Mouse (Mus musculus) CH12.LX (cell line): ENCODE data around the gene Plekhh3. TPM values are rescaled to one million over a fixed set of nuclear protein-coding genes. Genes with fewer than 3 reads are reported as not detected.

Experiments used
- DNase-seq: peaks from one replicate; pipeline ENCODE4 v3.0.0-alpha.2; 2013; ENCODE audit errors: extremely low read depth
- H3K27ac ChIP-seq: 2 replicates; pipeline ENCODE4 v1.5.1; 2012; ENCODE audit warnings: low read depth, mild to moderate bottlenecking, control low read depth, moderate library complexity; ENCODE audit not compliant: insufficient read depth
- H3K27me3 ChIP-seq: replicated peaks from 2 replicates; pipeline ENCODE3; 2012; ENCODE audit warnings: inconsistent platforms
- H3K36me3 ChIP-seq, 2 experiments: replicated peaks in 1 of 2; 2 replicates each; pipeline versions ENCODE3 to v1.6.1; 2012; ENCODE audit warnings: inconsistent platforms in 1 of 2, low read length in 1 of 2, mild to moderate bottlenecking in 1 of 2, mixed read lengths in 1 of 2, moderate library complexity in 1 of 2; ENCODE audit not compliant: control insufficient read depth in 1 of 2, insufficient read depth in 1 of 2
- H3K4me1 ChIP-seq, 2 experiments: 2 replicates each; pipeline ENCODE4 v1.6.1; 2012; ENCODE audit warnings: inconsistent platforms in 1 of 2, moderate library complexity in 1 of 2; ENCODE audit not compliant: insufficient read depth in 2 of 2, control insufficient read depth in 1 of 2
- H3K4me2 ChIP-seq: 2 replicates; pipeline ENCODE4 v1.6.1; 2012; ENCODE audit warnings: low read depth, mild to moderate bottlenecking, control low read depth; ENCODE audit not compliant: poor library complexity, insufficient read depth, severe bottlenecking
- H3K4me3 ChIP-seq, 3 experiments: fragments of 150-350 bp in 1 of 3; sonication (generic) in 1 of 3; replicated peaks in 1 of 3; 2 replicates each; pipeline versions ENCODE3 to v1.5.1; 2011 to 2012; ENCODE audit warnings: low read depth in 2 of 3, low read length in 2 of 3, mild to moderate bottlenecking in 2 of 3, moderate library complexity in 2 of 3, control low read depth in 1 of 3, improper control_type of control experiment in 1 of 3, inconsistent platforms in 1 of 3, mixed read lengths in 1 of 3; ENCODE audit not compliant: poor library complexity in 1 of 3
- H3K79me2 ChIP-seq: replicated peaks from 2 replicates; pipeline ENCODE4 v1.6.1; 2012; ENCODE audit warnings: mild to moderate bottlenecking, moderate library complexity; ENCODE audit not compliant: control insufficient read depth, poor library complexity, insufficient read depth, severe bottlenecking; ENCODE audit errors: extremely low read depth
- H3K9ac ChIP-seq: 2 replicates; pipeline ENCODE4 v1.6.1; 2012; ENCODE audit warnings: low read depth, mild to moderate bottlenecking, control low read depth, moderate library complexity; ENCODE audit not compliant: insufficient read depth
- H3K9me3 ChIP-seq: replicated peaks from 2 replicates; pipeline ENCODE3; 2012; ENCODE audit warnings: low read length, inconsistent platforms, mixed read lengths
- CTCF ChIP-seq, 2 experiments: IDR thresholded peaks in 1 of 2; conservative IDR thresholded peaks in 1 of 2; 2 replicates each; pipeline ENCODE4 v1.5.1; 2011 to 2012; ENCODE audit warnings: low read depth in 2 of 2, low read length in 2 of 2, improper control_type of control experiment in 1 of 2, inconsistent platforms in 1 of 2, mild to moderate bottlenecking in 1 of 2, moderate library complexity in 1 of 2
- E2F4 ChIP-seq: IDR thresholded peaks from 2 replicates; pipeline ENCODE4 v1.6.1; 2011; ENCODE audit warnings: low read depth, low read length, improper control_type of control experiment; ENCODE audit not compliant: insufficient replicate concordance
- KAT2A ChIP-seq: IDR thresholded peaks from 2 replicates; pipeline ENCODE4 v1.6.1; 2012; ENCODE audit warnings: low read length, improper control_type of control experiment, inconsistent platforms; ENCODE audit not compliant: insufficient replicate concordance
- MEF2A ChIP-seq: IDR thresholded peaks from 2 replicates; pipeline ENCODE4 v1.6.1; 2014; ENCODE audit warnings: low read depth, mild to moderate bottlenecking, inconsistent platforms, low read length, improper control_type of control experiment, borderline replicate concordance
- RCOR1 ChIP-seq: conservative IDR thresholded peaks from 2 replicates; pipeline ENCODE4 v1.6.1; 2012; ENCODE audit warnings: low read depth, mild to moderate bottlenecking, inconsistent platforms, low read length, improper control_type of control experiment
- SMC3 ChIP-seq: IDR thresholded peaks from 2 replicates; pipeline ENCODE4 v1.6.1; 2011; ENCODE audit warnings: low read depth, low read length, improper control_type of control experiment
- TBP ChIP-seq: conservative IDR thresholded peaks from 2 replicates; pipeline ENCODE4 v1.6.1; 2011; ENCODE audit warnings: low read depth, low read length, improper control_type of control experiment
- TCF12 ChIP-seq: IDR thresholded peaks from 2 replicates; pipeline ENCODE4 v1.6.1; 2014; ENCODE audit warnings: low read depth, mild to moderate bottlenecking, inconsistent platforms, low read length, improper control_type of control experiment
- USF2 ChIP-seq: conservative IDR thresholded peaks from 2 replicates; pipeline ENCODE4 v1.6.1; 2011; ENCODE audit warnings: low read depth, low read length, improper control_type of control experiment
- ZC3H11A ChIP-seq: IDR thresholded peaks from 2 replicates; pipeline ENCODE4 v1.6.1; 2012; ENCODE audit warnings: low read depth, mild to moderate bottlenecking, inconsistent platforms, low read length, improper control_type of control experiment
- ZMIZ1 ChIP-seq: IDR thresholded peaks from 2 replicates; pipeline ENCODE4 v1.6.1; 2012; ENCODE audit warnings: low read depth, mild to moderate bottlenecking, inconsistent platforms, low read length, improper control_type of control experiment
- ZNF384 ChIP-seq: IDR thresholded peaks from 2 replicates; pipeline ENCODE4 v1.6.1; 2012; ENCODE audit warnings: low read depth, low read length, improper control_type of control experiment, inconsistent platforms
- dilution Hi-C: fragments of 300-500 bp; cut with MboI; formaldehyde crosslinking; loops from 2 replicates; pipeline ENCODE4 v1.14.3; 2020; ENCODE audit warnings: low sequenced_read_pairs; ENCODE audit not compliant: extremely low pct_unique_long_range_greater_than_20kb, extremely low pct_ligation_motif_present
- in situ Hi-C: fragments of 300-500 bp; cut with MboI; formaldehyde crosslinking; loops from 3 replicates; pipeline ENCODE4 v1.14.3; 2019; ENCODE audit warnings: low sequenced_read_pairs, low pct_ligation_motif_present, low pct_unique_long_range_greater_than_20kb, mixed read lengths
- polyA plus RNA-seq: library from polyadenylated mRNA; unstranded; fragments of >175 nt; gene quantifications from 2 replicates; pipeline ENCODE4 v1.2.1, GENCODE M21; 2012; ENCODE audit warnings: low read depth; ENCODE audit not compliant: insufficient read length
- total RNA-seq, 2 experiments: library from RNA; depleted of rRNA; stranded (reverse); fragments of 300-350 nt in 1 of 2; fragments of >200 nt in 1 of 2; gene quantifications; 2 replicates each; pipeline ENCODE4 v1.2.3; 2012 to 2014

The Plekhh3 gene
- total and polyA plus RNA-seq, 3 experiments, result 2.9 to 20.3 (median 5.0) TPM

DNA sequence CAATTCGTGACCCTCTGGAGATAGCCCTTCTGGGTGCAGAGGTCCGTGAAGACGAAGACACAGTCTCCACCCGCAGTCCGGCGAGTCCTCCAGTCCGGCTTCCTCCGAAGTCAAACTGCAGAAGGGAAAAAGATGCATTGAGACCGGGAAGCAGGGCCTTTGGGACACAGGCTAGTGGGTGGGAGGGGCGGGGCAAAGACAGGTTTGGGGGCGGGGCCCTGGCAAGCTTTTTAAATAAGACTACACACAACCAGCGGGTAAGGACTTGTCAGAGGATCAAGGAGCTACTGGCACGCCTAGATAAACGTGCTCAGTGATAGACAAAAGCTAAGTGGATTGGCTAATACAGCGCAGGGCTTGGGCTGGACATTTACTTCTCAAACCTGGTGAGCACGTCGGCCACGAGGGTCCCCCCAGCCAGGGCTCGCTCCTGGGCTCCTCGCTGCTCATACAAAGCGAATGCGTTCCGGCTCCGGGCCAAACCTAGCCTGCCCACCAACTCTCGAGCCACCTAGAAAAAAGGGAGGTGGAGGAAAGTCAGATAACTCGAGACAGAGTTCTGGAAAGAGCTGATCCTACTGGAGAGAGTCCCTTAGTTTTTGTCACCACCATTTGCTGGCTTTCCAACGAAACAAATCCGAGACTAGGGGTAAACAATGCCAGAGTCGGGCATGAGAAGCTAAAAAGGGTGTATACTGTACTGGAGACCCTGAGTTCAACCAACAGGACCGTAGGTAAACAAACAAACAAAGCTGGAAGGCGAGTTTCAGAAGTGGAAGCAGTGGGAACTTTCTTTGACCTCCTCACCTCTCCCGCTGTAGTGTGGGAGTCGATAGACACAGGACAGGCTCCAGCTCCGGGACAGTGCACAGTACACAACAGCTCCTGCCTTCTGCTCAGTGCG, 6.2 kb downstream of the Plekhh3 start:
- in situ Hi-C loops, result no loop called here
- Histone ChIP-seq H3K9me3 (no peaks in the 10 kb centered on the region), H3K36me3 (peaks cover 66 to 74% of the 10 kb centered on the region in 2 experiments), H3K79me2 (peaks cover 4% of the 10 kb centered on the region; the same call in 1 of the 2 replicates), H3K27ac (no peak overlapping the region), H3K9ac (no peak overlapping the region), H3K4me1 (peaks cover 0 to 14% of the 10 kb centered on the region in 2 experiments; a peak in 2 of 4 replicates), H3K27me3 (peaks cover 1% of the 10 kb centered on the region), H3K4me2 (no peak overlapping the region), H3K4me3 (no peak overlapping the region)
- dilution Hi-C loops, result no loop called here
- no peak for DNase-seq
- no peak for TF ChIP-seq MEF2A
- no peak for TF ChIP-seq TBP

DNA sequence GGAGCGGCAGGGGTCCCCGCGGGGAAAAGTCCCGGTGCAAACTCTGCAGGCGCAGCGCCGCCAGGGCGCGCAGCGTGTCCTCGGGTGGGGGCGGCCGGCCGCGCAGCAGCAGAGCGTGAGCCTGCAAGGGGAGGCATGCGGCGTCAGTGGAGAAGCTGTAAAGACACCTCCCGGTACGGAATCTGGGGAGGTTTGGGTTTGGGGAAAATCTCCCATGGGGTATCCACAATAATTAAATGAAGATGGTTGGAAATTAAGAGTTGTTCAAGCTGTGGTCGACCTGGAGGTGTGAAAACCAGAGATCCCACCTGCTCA, 6.8 kb downstream of the Plekhh3 start:
- TF ChIP-seq USF2 (no peak), SMC3 (no peak), KAT2A (no peak), CTCF (conservative IDR thresholded peaks at IDR 0.05 in 1 of 2, IDR thresholded peaks at IDR 0.05 in 1 of 2; ENCODE audit: low read depth in 2 of 2, low read length in 2 of 2) (no peak), ZNF384 (no peak), E2F4 (no peak), TCF12 (no peak), RCOR1 (no peak), ZC3H11A (no peak), ZMIZ1 (no peak)
- Histone ChIP-seq H3K4me1 (peaks cover 0 to 8% of the 10 kb centered on the region in 2 experiments; a peak in 1 of 4 replicates), H3K9me3 (no peaks in the 10 kb centered on the region), H3K79me2 (no peaks in the 10 kb centered on the region; the same call in 1 of the 2 replicates), H3K27me3 (no peaks in the 10 kb centered on the region), H3K4me2 (no peak overlapping the region), H3K36me3 (peaks cover 66 to 79% of the 10 kb centered on the region in 2 experiments), H3K27ac (no peak overlapping the region), H3K4me3 (no peak overlapping the region), H3K9ac (no peak overlapping the region)
- in situ Hi-C loops, result no loop called here
- dilution Hi-C loops, result no loop called here
- DNase-seq, result no peak
